Mouse (Mus musculus): ENCODE measurements around the gene Mrpl54. TPM values are rescaled to one million over a fixed set of nuclear protein-coding genes. Genes with fewer than 3 reads are reported as not detected.
A peak's percentile ranks its signal among the peaks of the same experiment; 100 is the strongest.

The Mrpl54 gene
- polyA plus RNA-seq, 2 experiments = 124 to 202 TPM

GRCm38 (mm10) chr10:81294442-81294841 lies 27.7 kb upstream of the Mrpl54 start:
- WGBS = 39% methylated on average over 8 of the region's 8 CpGs
- Histone ChIP-seq H3K27me3 (ENCODE audit: control insufficient read depth, insufficient read depth, low read length) (peaks cover 13% of the 10 kb centered on the region; the same call in 1 of the 2 replicates), H3K9ac (ENCODE audit: low read depth, low read length, severe bottlenecking) (peak overlapping the region; percentile 77), H3K27ac (replicated peaks; ENCODE audit: low read depth, low read length) (no peak overlapping the region), H3K4me3 (replicated peaks; ENCODE audit: low read length) (peak overlapping the region; percentile 81), H3K4me1 (ENCODE audit: control insufficient read depth, insufficient read depth, low read length) (peaks cover 14% of the 10 kb centered on the region), H3K9me3 (ENCODE audit: control insufficient read depth, low read length) (no peaks in the 10 kb centered on the region), H3K4me2 (replicated peaks; ENCODE audit: low read depth, low read length, severe bottlenecking) (peak overlapping the region; percentile 96), H3K36me3 (ENCODE audit: control insufficient read depth, insufficient read depth, low read length) (no peaks in the 10 kb centered on the region)
- DNase-seq (ENCODE audit: low spot score) (no peak), ATAC-seq (ENCODE audit: low FRiP score, low read depth) (no peak)
- no peak for TF ChIP-seq POLR2A (IDR thresholded peaks at IDR 0.05; ENCODE audit: borderline replicate concordance, extremely low read depth, insufficient read depth, insufficient read length)

- no peak for ATAC-seq (ENCODE audit: low FRiP score, low read depth)
- H3K9me3 ChIP-seq (ENCODE audit: control insufficient read depth, low read length) = no peaks in the 10 kb centered on the region
- peak overlapping the region; percentile 77 for H3K9ac ChIP-seq (ENCODE audit: low read depth, low read length, severe bottlenecking)
- H3K36me3 ChIP-seq (ENCODE audit: control insufficient read depth, insufficient read depth, low read length) = no peaks in the 10 kb centered on the region
- 2% methylated on average over 25 of the region's 25 CpGs for WGBS
- peak overlapping the region; percentile 96 for H3K4me2 ChIP-seq (replicated peaks; ENCODE audit: low read depth, low read length, severe bottlenecking)
- TF ChIP-seq POLR2A (IDR thresholded peaks at IDR 0.05; ENCODE audit: borderline replicate concordance, extremely low read depth, insufficient read depth, insufficient read length) = no peak
- no peak for DNase-seq (ENCODE audit: low spot score)
- H3K4me1 ChIP-seq (ENCODE audit: control insufficient read depth, insufficient read depth, low read length) = peaks cover 14% of the 10 kb centered on the region
- peaks cover 13% of the 10 kb centered on the region; the same call in 1 of the 2 replicates for H3K27me3 ChIP-seq (ENCODE audit: control insufficient read depth, insufficient read depth, low read length)
- peak overlapping the region; percentile 83 for H3K27ac ChIP-seq (replicated peaks; ENCODE audit: low read depth, low read length)
- H3K4me3 ChIP-seq (replicated peaks; ENCODE audit: low read length) = peak overlapping the region; percentile 81
Measured at GRCm38 (mm10) chr10:81293334-81294030, 26.7 kb upstream of the Mrpl54 start.

GRCm38 (mm10) chr10:81292554-81293333 lies 26.0 kb upstream of the Mrpl54 start, which contains the start of gene Pip5k1c:
TSS of gene Pip5k1c (plus strand) at chr10:81292963.
- DNase-seq (ENCODE audit: low spot score) (peak; percentile 98), ATAC-seq (ENCODE audit: low FRiP score, low read depth) (peak; percentile 96)
- peak within 1 kb of the TSS; percentile 77 for H3K9ac ChIP-seq (ENCODE audit: low read depth, low read length, severe bottlenecking)
- no peaks in the 10 kb centered on the region for H3K36me3 ChIP-seq (ENCODE audit: control insufficient read depth, insufficient read depth, low read length)
- peak; percentile 73; the same call in 1 of the 2 replicates for TF ChIP-seq POLR2A (IDR thresholded peaks at IDR 0.05; ENCODE audit: borderline replicate concordance, extremely low read depth, insufficient read depth, insufficient read length)
- H3K4me3 ChIP-seq (replicated peaks; ENCODE audit: low read length) = peak within 1 kb of the TSS; percentile 81
- peak within 1 kb of the TSS; percentile 83 for H3K27ac ChIP-seq (replicated peaks; ENCODE audit: low read depth, low read length)
- H3K4me2 ChIP-seq (replicated peaks; ENCODE audit: low read depth, low read length, severe bottlenecking) = peak within 1 kb of the TSS; percentile 96
- H3K27me3 ChIP-seq (ENCODE audit: control insufficient read depth, insufficient read depth, low read length) = peaks cover 13% of the 10 kb centered on the region; the same call in 1 of the 2 replicates
- WGBS = under 1% methylated on average over 59 of the region's 80 CpGs
- H3K9me3 ChIP-seq (ENCODE audit: control insufficient read depth, low read length) = no peaks in the 10 kb centered on the region
- H3K4me1 ChIP-seq (ENCODE audit: control insufficient read depth, insufficient read depth, low read length) = peaks cover 14% of the 10 kb centered on the region

DNA sequence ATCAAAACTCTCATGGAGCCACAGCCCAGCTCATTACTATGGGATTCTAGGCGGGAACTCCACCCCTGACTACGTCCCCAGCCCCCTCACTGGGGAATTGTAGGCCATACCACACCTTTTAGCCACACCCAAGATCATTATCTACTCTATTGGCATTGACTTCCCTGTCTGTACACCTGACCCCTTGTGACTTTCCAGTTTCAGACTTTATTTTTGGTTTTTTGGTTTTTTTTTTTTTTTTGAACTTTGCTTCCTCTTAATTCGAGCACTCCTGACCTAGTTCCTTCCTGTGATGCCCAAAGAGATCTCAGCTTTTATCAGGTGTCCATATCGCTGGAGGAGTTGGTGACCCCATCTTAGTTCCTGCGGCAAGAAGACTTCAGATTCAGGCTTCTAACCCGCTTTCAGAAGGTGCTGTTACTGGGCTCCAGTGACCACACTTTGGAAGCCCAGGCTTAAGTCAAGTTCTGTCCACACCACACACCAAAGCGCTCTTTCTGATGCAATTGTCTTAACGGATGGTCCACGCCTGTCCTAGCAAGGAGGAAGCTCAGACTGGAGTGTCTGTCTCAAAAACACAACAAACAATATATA lies 24.9 kb upstream of the Mrpl54 start, which contains the start of gene Tjp3:
Gene Tjp3, minus strand, starts transcription at position 71 of the 594 bp plus-strand sequence.
- ATAC-seq (ENCODE audit: low FRiP score, low read depth) (no peak), DNase-seq (ENCODE audit: low spot score) (no peak)
- H3K4me3 ChIP-seq (replicated peaks; ENCODE audit: low read length) = peak within 1 kb of the TSS; percentile 2; the same call in 1 of the 2 replicates
- no peak within 1 kb of the TSS for H3K9ac ChIP-seq (ENCODE audit: low read depth, low read length, severe bottlenecking)
- 71% methylated on average over 9 of the region's 9 CpGs for WGBS
- no peaks in the 10 kb centered on the region for H3K36me3 ChIP-seq (ENCODE audit: control insufficient read depth, insufficient read depth, low read length)
- no peaks in the 10 kb centered on the region for H3K9me3 ChIP-seq (ENCODE audit: control insufficient read depth, low read length)
- no peak within 1 kb of the TSS for H3K27ac ChIP-seq (replicated peaks; ENCODE audit: low read depth, low read length)
- H3K4me2 ChIP-seq (replicated peaks; ENCODE audit: low read depth, low read length, severe bottlenecking) = peak within 1 kb of the TSS; percentile 96; the same call in 1 of the 2 replicates
- peaks cover 14% of the 10 kb centered on the region for H3K4me1 ChIP-seq (ENCODE audit: control insufficient read depth, insufficient read depth, low read length)
- TF ChIP-seq POLR2A (IDR thresholded peaks at IDR 0.05; ENCODE audit: borderline replicate concordance, extremely low read depth, insufficient read depth, insufficient read length) = no peak
- peaks cover 13% of the 10 kb centered on the region; the same call in 1 of the 2 replicates for H3K27me3 ChIP-seq (ENCODE audit: control insufficient read depth, insufficient read depth, low read length)

All from limb, embryonic 14.5 days (tissue).